Mouse (Mus musculus): ENCODE results near the gene Slc7a10. TPM values are rescaled to one million over a fixed set of nuclear protein-coding genes. Genes with fewer than 3 reads are reported as not detected.
A peak's percentile ranks its signal among the peaks of the same experiment; 100 is the strongest.

Gene Slc7a10
- total and polyA plus RNA-seq, 3 experiments = not detected

- TF ChIP-seq JUND (IDR thresholded peaks at IDR 0.05; ENCODE audit: low read depth, low read length) = no peak
Measured at GRCm38 (mm10) chr7:35154449-35154848, 31.7 kb upstream of the Slc7a10 start (continued).

- peak; percentile 57 for DNase-seq (ENCODE audit: low read depth, low spot score)
- peak overlapping the region; percentile 19 to 42; a peak in 2 of 4 replicates for H3K4me3 ChIP-seq (ENCODE audit: control insufficient read depth in 1 of 2, insufficient read depth in 1 of 2, low read depth in 2 of 2, low read length in 2 of 2)
- H3K9ac ChIP-seq (ENCODE audit: control insufficient read depth, low read depth, low read length, poor library complexity, severe bottlenecking) = peak overlapping the region; percentile 45
- H3K36me3 ChIP-seq (ENCODE audit: control insufficient read depth in 1 of 2, insufficient read depth in 2 of 2, low read length in 2 of 2) = peaks cover 0 to 20% of the 10 kb centered on the region in 2 experiments; a peak in 2 of 4 replicates
- H3K27ac ChIP-seq (ENCODE audit: control insufficient read depth, low read depth, low read length) = peak overlapping the region; percentile 19; the same call in 1 of the 2 replicates
- peaks cover 13 to 48% of the 10 kb centered on the region in 2 experiments for H3K4me1 ChIP-seq (ENCODE audit: control insufficient read depth in 1 of 2, insufficient read depth in 2 of 2, low read length in 2 of 2)
- no peaks in the 10 kb centered on the region for H3K79me2 ChIP-seq (ENCODE audit: control insufficient read depth, insufficient read depth, low read length, poor library complexity)
- H3K27me3 ChIP-seq (ENCODE audit: control insufficient read depth in 1 of 2, insufficient read depth in 2 of 2, low read length in 2 of 2) = no peaks in the 10 kb centered on the region
- H3K9me3 ChIP-seq (replicated peaks; ENCODE audit: insufficient read depth, low read length) = no peaks in the 10 kb centered on the region
- no peak for TF ChIP-seq NRF1 (IDR thresholded peaks at IDR 0.05; ENCODE audit: insufficient read depth, low read depth, low read length, poor library complexity, severe bottlenecking)
- TF ChIP-seq SMC3 (IDR thresholded peaks at IDR 0.05; ENCODE audit: low read depth, low read length) = no peak
- no peak for TF ChIP-seq KAT2A (conservative IDR thresholded peaks at IDR 0.05; ENCODE audit: low read depth, low read length)
- no peak for TF ChIP-seq TBP (IDR thresholded peaks at IDR 0.05; ENCODE audit: low read depth, low read length)
- no peak; the same call in 1 of the 2 replicates for TF ChIP-seq RCOR1 (IDR thresholded peaks at IDR 0.05; ENCODE audit: low read depth, low read length)
- peak; percentile 34; the same call in 1 of the 2 replicates for TF ChIP-seq MXI1 (IDR thresholded peaks at IDR 0.05; ENCODE audit: low read depth, low read length)
- TF ChIP-seq MAX (IDR thresholded peaks at IDR 0.05; ENCODE audit: low read length) = no peak; the same call in 1 of the 2 replicates
- no peak for TF ChIP-seq CHD1 (IDR thresholded peaks at IDR 0.05; ENCODE audit: low read depth, low read length)
- no peak for TF ChIP-seq MAZ (IDR thresholded peaks at IDR 0.05; ENCODE audit: low read depth, low read length)
- no peak for TF ChIP-seq JUND (IDR thresholded peaks at IDR 0.05; ENCODE audit: low read depth, low read length)
- TF ChIP-seq TCF12 (IDR thresholded peaks at IDR 0.05; ENCODE audit: low read depth, low read length) = peak; percentile 48; the same call in 1 of the 2 replicates
- TF ChIP-seq POLR2AphosphoS5 (IDR thresholded peaks at IDR 0.05; ENCODE audit: borderline replicate concordance, low read depth, low read length) = no peak
- no peak for TF ChIP-seq SIN3A (IDR thresholded peaks at IDR 0.05; ENCODE audit: low read length)
- TF ChIP-seq NELFE (IDR thresholded peaks at IDR 0.05; ENCODE audit: low read depth, low read length) = peak; percentile 33; the same call in 1 of the 2 replicates
- no peak for TF ChIP-seq POLR2AphosphoS2 (IDR thresholded peaks at IDR 0.05; ENCODE audit: low read length)
- TF ChIP-seq TAL1 (IDR thresholded peaks at IDR 0.05; ENCODE audit: low read length) = peak; percentile 50
- TF ChIP-seq GABPA (IDR thresholded peaks at IDR 0.05; ENCODE audit: low read depth, low read length) = no peak
- no peak for TF ChIP-seq MAFK (IDR thresholded peaks at IDR 0.05; ENCODE audit: borderline replicate concordance, low read depth, low read length)
- no peak for TF ChIP-seq USF1 (IDR thresholded peaks at IDR 0.05; ENCODE audit: low read depth, low read length)
- TF ChIP-seq MYC (IDR thresholded peaks at IDR 0.05; ENCODE audit: low read depth, low read length) = no peak
- no peak for TF ChIP-seq CTCF (IDR thresholded peaks at IDR 0.05 in 2 of 3, conservative IDR thresholded peaks at IDR 0.05 in 1 of 3; ENCODE audit: control insufficient read depth in 1 of 3, insufficient read depth in 1 of 3, low read depth in 2 of 3, low read length in 3 of 3, poor library complexity in 1 of 3, severe bottlenecking in 1 of 3)
- TF ChIP-seq USF2 (IDR thresholded peaks at IDR 0.05; ENCODE audit: borderline replicate concordance in 1 of 2, insufficient read depth in 1 of 2, low read depth in 1 of 2, low read length in 2 of 2) = no peak
- no peak for TF ChIP-seq HCFC1 (IDR thresholded peaks at IDR 0.05; ENCODE audit: low read depth, low read length)
- TF ChIP-seq MYB (IDR thresholded peaks at IDR 0.05; ENCODE audit: low read depth, low read length) = no peak
- TF ChIP-seq ETS1 (IDR thresholded peaks at IDR 0.05; ENCODE audit: low read depth, low read length) = no peak
- peak; percentile 90 for TF ChIP-seq BHLHE40 (IDR thresholded peaks at IDR 0.05; ENCODE audit: borderline replicate concordance, low read depth, low read length)
- no peak for TF ChIP-seq RAD21 (IDR thresholded peaks at IDR 0.05; ENCODE audit: low read depth, low read length)
- no peak for TF ChIP-seq MEF2A (IDR thresholded peaks at IDR 0.05; ENCODE audit: extremely low read depth, insufficient replicate concordance, low read depth, low read length, poor library complexity, severe bottlenecking)
- peak; percentile 30 to 61; a peak in 3 of 4 replicates for TF ChIP-seq EP300 (IDR thresholded peaks at IDR 0.05; ENCODE audit: low read depth in 1 of 2, low read length in 2 of 2)
- TF ChIP-seq GATA1 (IDR thresholded peaks at IDR 0.05; ENCODE audit: low read depth, low read length) = peak; percentile 51; the same call in 1 of the 2 replicates
- TF ChIP-seq ZNF384 (IDR thresholded peaks at IDR 0.05; ENCODE audit: low read depth, low read length) = no peak
- TF ChIP-seq UBTF (IDR thresholded peaks at IDR 0.05; ENCODE audit: borderline replicate concordance, insufficient read depth, low read depth, low read length) = no peak
Measured at GRCm38 (mm10) chr7:35156561-35157477, 29.4 kb upstream of the Slc7a10 start.

All from MEL (cell line).